Mouse (Mus musculus) midbrain, embryonic 11.5 days (tissue): ENCODE measurements at regions not wholly inside any gene's neighbourhood (a gene's known extent, or its start where the extent isn't known, plus 50 kb on each side); places are given as distances from the start of the nearest gene placed in this dataset.

Source experiments
- ATAC-seq: fragments of 200-750 bp; cut with Nextera tagmentation; 2 replicates; pipeline ENCODE4 v1.8.0; 2017; ENCODE audit warnings: moderate TSS enrichment, moderate library complexity; ENCODE audit not compliant: low FRiP score
- DNase-seq: peaks from one replicate; pipeline ENCODE4 v3.0.0; 2015; ENCODE audit warnings: low spot score; ENCODE audit errors: missing footprints
- H3K27ac ChIP-seq: fragments of 300-500 bp; sonication (generic); 2 replicates; pipeline ENCODE4 v1.5.1; 2014; ENCODE audit warnings: low read depth, low read length
- H3K27me3 ChIP-seq: fragments of 300-500 bp; sonication (generic); 2 replicates; pipeline ENCODE4 v1.6.1; 2014; ENCODE audit warnings: mild to moderate bottlenecking, low read length, moderate library complexity, mixed read lengths; ENCODE audit not compliant: control insufficient read depth, insufficient read depth
- H3K36me3 ChIP-seq: fragments of 300-500 bp; sonication (generic); 2 replicates; pipeline ENCODE4 v1.6.1; 2014; ENCODE audit warnings: mild to moderate bottlenecking, low read length, moderate library complexity, mixed read lengths; ENCODE audit not compliant: control insufficient read depth, insufficient read depth
- H3K4me1 ChIP-seq: fragments of 300-500 bp; sonication (generic); 2 replicates; pipeline ENCODE4 v1.6.1; 2014; ENCODE audit warnings: low read length; ENCODE audit not compliant: control insufficient read depth, insufficient read depth
- H3K4me2 ChIP-seq: fragments of 300-500 bp; sonication (generic); 2 replicates; pipeline ENCODE4 v1.6.1; 2014; ENCODE audit warnings: mild to moderate bottlenecking, moderate library complexity
- H3K4me3 ChIP-seq: fragments of 300-500 bp; sonication (generic); 2 replicates; pipeline ENCODE4 v1.5.1; 2014; ENCODE audit warnings: low read depth, low read length
- H3K9ac ChIP-seq: fragments of 300-500 bp; sonication (generic); 2 replicates; pipeline ENCODE4 v1.6.1; 2014; ENCODE audit warnings: low read length
- H3K9me3 ChIP-seq: fragments of 300-500 bp; sonication (generic); 2 replicates; pipeline ENCODE4 v1.6.1; 2016; ENCODE audit warnings: low read length; ENCODE audit not compliant: control insufficient read depth
- WGBS: fragments of 180-500 bp; shearing (Covaris S2); extraction: QIAGEN DNeasy Blood & Tissue Kit; methylation state at CpG from one replicate; pipeline ENCODE4 v1.1.7; 2014; 5-methylcytosine and 5-hydroxymethylcytosine counted together

DNA sequence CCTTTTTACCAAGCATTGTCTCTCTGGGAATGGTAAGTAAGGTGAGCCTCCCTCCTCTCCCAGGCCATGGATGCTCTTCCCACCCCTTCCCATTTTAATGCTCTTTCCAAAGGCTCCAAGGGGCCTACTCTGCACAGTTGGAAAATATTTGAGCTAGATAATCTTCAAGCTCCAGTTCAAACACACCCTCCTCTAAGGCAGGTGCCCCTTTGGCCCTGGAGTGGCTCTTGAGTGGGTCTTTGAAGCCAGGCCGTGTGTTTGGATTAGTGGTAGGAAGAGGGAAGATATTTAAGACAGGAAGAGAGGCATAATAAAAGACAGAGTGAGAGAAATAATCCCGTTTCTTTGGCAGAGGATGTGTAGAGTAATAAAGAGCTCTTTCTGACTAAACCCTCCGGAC, 59.9 kb upstream of the Lyplal1 start:
- 72% methylated on average over 3 of the region's 3 CpGs for WGBS
- H3K27me3 ChIP-seq, result no peaks in the 10 kb centered on the region
- H3K36me3 ChIP-seq, result no peaks in the 10 kb centered on the region
- H3K27ac ChIP-seq, result no peak overlapping the region
- H3K4me3 ChIP-seq, result no peak overlapping the region
- H3K9me3 ChIP-seq, result no peaks in the 10 kb centered on the region
- no peak overlapping the region for H3K4me2 ChIP-seq
- no peak overlapping the region for H3K9ac ChIP-seq
- ATAC-seq, result no peak
- DNase-seq, result no peak
- H3K4me1 ChIP-seq, result no peaks in the 10 kb centered on the region

DNA sequence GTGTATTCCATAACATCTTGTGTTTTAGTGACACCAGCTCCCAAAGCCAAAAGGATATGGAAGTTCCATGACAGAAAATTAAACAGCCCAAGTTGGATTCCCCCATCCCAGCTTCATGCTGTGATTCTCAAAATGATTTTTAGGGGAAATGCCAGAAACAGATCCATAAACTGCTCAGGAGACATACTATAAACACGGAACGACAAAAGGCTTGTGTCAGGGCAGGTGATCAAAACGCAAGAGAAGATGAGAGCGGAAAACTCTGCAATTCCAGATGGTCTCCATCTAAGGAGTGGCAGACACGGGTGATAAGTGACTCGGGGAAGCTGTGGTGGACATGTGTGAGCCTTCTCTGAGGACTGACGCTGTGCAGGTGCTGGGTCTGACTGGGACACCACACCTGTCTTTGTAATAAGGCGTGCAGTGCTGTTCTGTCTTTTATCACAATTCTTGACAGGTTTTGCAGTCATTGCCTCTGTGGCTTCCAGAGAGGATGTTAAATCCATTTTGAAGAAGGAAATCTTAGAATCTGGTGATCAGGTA, 56.4 kb upstream of the Lyplal1 start:
- Histone ChIP-seq H3K27me3 (no peaks in the 10 kb centered on the region), H3K9ac (no peak overlapping the region), H3K9me3 (no peaks in the 10 kb centered on the region), H3K27ac (no peak overlapping the region), H3K4me3 (no peak overlapping the region), H3K4me1 (no peaks in the 10 kb centered on the region), H3K4me2 (no peak overlapping the region), H3K36me3 (no peaks in the 10 kb centered on the region)
- DNase-seq (no peak), ATAC-seq (no peak)
- WGBS, result 93% methylated on average over 8 of the region's 8 CpGs

DNA sequence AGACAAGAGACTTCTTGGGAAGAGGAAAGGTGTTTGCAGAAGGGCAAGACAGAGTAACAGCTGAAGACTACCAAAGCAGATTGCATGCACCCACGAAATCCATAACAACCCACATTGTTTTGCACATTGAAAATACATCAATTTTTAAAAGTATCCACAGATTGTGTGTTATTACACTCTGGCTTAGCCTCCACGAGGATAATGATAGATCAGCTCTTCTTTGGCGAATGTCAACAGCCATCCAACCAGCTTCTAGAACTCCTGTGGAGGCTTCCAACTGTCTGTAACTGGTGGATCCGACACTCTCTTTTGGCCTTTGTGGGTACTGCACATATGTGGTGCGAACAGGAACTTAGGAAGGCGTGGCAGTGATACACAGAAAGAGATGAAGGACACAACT, 54.6 kb upstream of the Lyplal1 start:
- Histone ChIP-seq H3K4me3 (no peak overlapping the region), H3K27me3 (no peaks in the 10 kb centered on the region), H3K4me2 (no peak overlapping the region), H3K36me3 (no peaks in the 10 kb centered on the region), H3K4me1 (no peaks in the 10 kb centered on the region), H3K9me3 (no peaks in the 10 kb centered on the region), H3K9ac (no peak overlapping the region), H3K27ac (no peak overlapping the region)
- 87% methylated on average over 6 of the region's 6 CpGs for WGBS
- ATAC-seq, result no peak
- DNase-seq, result no peak
